Mouse (Mus musculus) bone marrow macrophage, adult 2 months (primary cell): ENCODE measurements at regions not wholly inside any gene's neighbourhood (a gene's known extent, or its start where the extent isn't known, plus 50 kb on each side); places are given as distances from the start of the nearest gene placed in this dataset.

ENCODE experiments used
- CTCF ChIP-seq: IDR thresholded peaks from 2 replicates; pipeline ENCODE4 v1.5.1; 2012; ENCODE audit warnings: low read depth, mild to moderate bottlenecking, low read length, moderate library complexity
- POLR2A ChIP-seq: IDR thresholded peaks from 2 replicates; pipeline ENCODE4 v1.6.1; 2012; ENCODE audit warnings: mild to moderate bottlenecking, low read depth, low read length, borderline replicate concordance

DNA sequence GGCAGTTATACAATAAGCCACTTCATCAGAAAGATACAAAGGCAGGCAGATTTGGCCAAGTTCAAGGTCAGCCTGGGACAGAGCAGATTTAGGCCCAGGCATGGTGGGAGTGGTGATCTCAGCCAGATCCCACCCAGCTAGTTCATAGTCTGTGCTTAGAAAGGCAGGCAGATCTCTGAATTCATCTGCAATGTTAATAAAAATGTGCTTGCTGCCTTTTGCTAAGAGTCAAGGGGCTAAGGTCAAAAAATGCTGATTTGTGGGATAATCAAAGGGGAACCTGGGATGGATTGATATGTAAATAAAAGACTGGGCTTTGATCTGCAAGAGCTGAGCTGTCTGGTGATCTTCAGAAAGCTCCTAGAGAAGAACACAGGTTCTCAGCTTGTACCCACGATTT lies 109.2 kb upstream of the Creb1 start:
- TF ChIP-seq POLR2A = no peak
- no peak for TF ChIP-seq CTCF
